In genomic region chr6:86439119-86439496, GRCm38 (mm10) we compare ENCODE assay signal across 8 mouse cellular contexts. TPM values are rescaled to one million over a fixed set of nuclear protein-coding genes. Genes with fewer than 3 reads are reported as not detected.
A peak's percentile ranks its signal among the peaks of the same experiment; 100 is the strongest.
DNase-seq lines count a peak whose midpoint lies in the region; ATAC-seq and TF ChIP-seq lines count a peak whose summit lies in the region.

No protein-coding gene starts in this region.

- WGBS in embryonic facial prominence, embryonic 10.5 days = 5% methylated on average over 13 of the region's 13 CpGs
- WGBS in hindbrain, embryonic 16.5 days = 5% methylated on average over 13 of the region's 13 CpGs
- 5% methylated on average over 13 of the region's 13 CpGs for WGBS in midbrain, postnatal 0 days

- peak overlapping the region; percentile 98 for H3K27ac ChIP-seq in left cerebral cortex, adult 2 months
- H3K27ac ChIP-seq in embryonic facial prominence, embryonic 10.5 days (replicated peaks) = peak overlapping the region; percentile 95
- peak overlapping the region; percentile 90 for H3K27ac ChIP-seq in hindbrain, embryonic 16.5 days (ENCODE audit: low read depth, low read length)
- H3K27ac ChIP-seq in midbrain, postnatal 0 days (ENCODE audit: low read depth, low read length) = peak overlapping the region; percentile 73

- no peaks in the 10 kb centered on the region for H3K27me3 ChIP-seq in embryonic facial prominence, embryonic 10.5 days (replicated peaks; ENCODE audit: low read depth, poor library complexity, severe bottlenecking)
- H3K27me3 ChIP-seq in hindbrain, embryonic 16.5 days (replicated peaks; ENCODE audit: control insufficient read depth, insufficient read depth, low read length) = no peaks in the 10 kb centered on the region
- no peaks in the 10 kb centered on the region for H3K27me3 ChIP-seq in midbrain, postnatal 0 days (ENCODE audit: insufficient read depth, low read length)

- H3K9ac ChIP-seq in hindbrain, embryonic 16.5 days (ENCODE audit: low read depth, low read length) = peak overlapping the region; percentile 87
- peak overlapping the region; percentile 83 for H3K9ac ChIP-seq in midbrain, postnatal 0 days (replicated peaks; ENCODE audit: low read length, poor library complexity, severe bottlenecking)

- peak overlapping the region; percentile 65 for H3K4me3 ChIP-seq in left cerebral cortex, adult 2 months
- peak overlapping the region; percentile 91 for H3K4me3 ChIP-seq in embryonic facial prominence, embryonic 10.5 days
- H3K4me3 ChIP-seq in hindbrain, embryonic 16.5 days (ENCODE audit: low read length) = peak overlapping the region; percentile 89
- H3K4me3 ChIP-seq in midbrain, postnatal 0 days (ENCODE audit: low read depth, low read length) = peak overlapping the region; percentile 75

- ATAC-seq in hindbrain, embryonic 16.5 days = no peak; the same call in 1 of the 2 replicates
- ATAC-seq in midbrain, postnatal 0 days (ENCODE audit: low FRiP score) = no peak; the same call in 1 of the 2 replicates

- peaks cover 51% of the 10 kb centered on the region for H3K36me3 ChIP-seq in embryonic facial prominence, embryonic 10.5 days (replicated peaks)
- H3K36me3 ChIP-seq in hindbrain, embryonic 16.5 days (ENCODE audit: control insufficient read depth, insufficient read depth, low read length) = peaks cover 14% of the 10 kb centered on the region
- H3K36me3 ChIP-seq in midbrain, postnatal 0 days (ENCODE audit: insufficient read depth, low read length) = peaks cover 23% of the 10 kb centered on the region

- TF ChIP-seq CTCF in left cerebral cortex, adult 2 months (IDR thresholded peaks at IDR 0.05) = no peak
- TF ChIP-seq CTCF in midbrain, postnatal 0 days (IDR thresholded peaks at IDR 0.05) = no peak

- peaks cover 7% of the 10 kb centered on the region for H3K4me1 ChIP-seq in embryonic facial prominence, embryonic 10.5 days
- H3K4me1 ChIP-seq in hindbrain, embryonic 16.5 days (ENCODE audit: control insufficient read depth, insufficient read depth, low read depth, low read length) = peaks cover 13% of the 10 kb centered on the region
- H3K4me1 ChIP-seq in midbrain, postnatal 0 days (ENCODE audit: insufficient read depth, low read length) = no peaks in the 10 kb centered on the region

- no peak for DNase-seq in left cerebral cortex, adult 2 months (ENCODE audit: extremely low spot score in 1 of 2, low spot score in 2 of 2)
- DNase-seq in left cerebral cortex, postnatal 25 days (ENCODE audit: low spot score in 2 of 2) = no peak
- no peak for DNase-seq in embryonic facial prominence, embryonic 10.5 days (ENCODE audit: low spot score)
- DNase-seq in midbrain, postnatal 0 days (ENCODE audit: low spot score) = peak; percentile 12
- DNase-seq in retina, embryonic 14.5 days (ENCODE audit: low spot score) = no peak
- no peak for DNase-seq in cerebellum, postnatal 25 days
- DNase-seq in T-cell, adult 2 months (ENCODE audit: low spot score) = no peak

- no peaks in the 10 kb centered on the region for H3K9me3 ChIP-seq in embryonic facial prominence, embryonic 10.5 days
- H3K9me3 ChIP-seq in hindbrain, embryonic 16.5 days (ENCODE audit: control insufficient read depth, low read length) = no peaks in the 10 kb centered on the region
- no peaks in the 10 kb centered on the region for H3K9me3 ChIP-seq in midbrain, postnatal 0 days (ENCODE audit: low read length)

- intact Hi-C loops in left cerebral cortex, adult 2 months (cut with DNase I) = loop anchor here (5.0 kb wide), 1 partner anchor 233 kb away; no protein-coding TSS in a partner anchor
- intact Hi-C loops in left cerebral cortex, postnatal 25 days (cut with DNase I) = no loop called here

- H3K4me2 ChIP-seq in hindbrain, embryonic 16.5 days (ENCODE audit: low read length) = peak overlapping the region; percentile 89
- peak overlapping the region; percentile 65 for H3K4me2 ChIP-seq in midbrain, postnatal 0 days (ENCODE audit: low read depth, low read length, poor library complexity, severe bottlenecking)

RNA-seq across cellular contexts. Expression of gene C87436, which starts 0.9 kb away (rescaled TPM):
- total RNA-seq in left cerebral cortex, adult 2 months (2021) = 10 to 100 TPM; 19.3 to 24.7 TPM
- total RNA-seq in left cerebral cortex, postnatal 25 days (2021) = 10 to 100 TPM; 19.2 to 19.5 TPM
- 22.6 and 25.1 TPM in 2 replicates for polyA plus RNA-seq in embryonic facial prominence, embryonic 10.5 days (2016; fragmentation: Nextera tagmentation; extraction: Ambion mirVana)
- polyA plus RNA-seq in hindbrain, embryonic 16.5 days (2015; fragmentation: Nextera tagmentation; extraction: Ambion mirVana) = 21.4 and 22.9 TPM in 2 replicates
- total RNA-seq in midbrain, postnatal 0 days (2014; rRNA removed) = 13.9 and 20.1 TPM in 2 replicates
- polyA plus RNA-seq in midbrain, postnatal 0 days (2015; fragmentation: Nextera tagmentation; extraction: Ambion mirVana) = 16.3 and 19.9 TPM in 2 replicates

RNA-seq across cellular contexts. Expression of gene Gm44790, which starts 12.7 kb away (rescaled TPM):
- not detected for total RNA-seq in left cerebral cortex, adult 2 months (2021)
- total RNA-seq in left cerebral cortex, postnatal 25 days (2021) = not detected
- 0.69 and 2.5 TPM in 2 replicates for polyA plus RNA-seq in embryonic facial prominence, embryonic 10.5 days (2016; fragmentation: Nextera tagmentation; extraction: Ambion mirVana)
- not detected in 2 replicates for polyA plus RNA-seq in hindbrain, embryonic 16.5 days (2015; fragmentation: Nextera tagmentation; extraction: Ambion mirVana)
- 1.4 and 6.0 TPM in 2 replicates for total RNA-seq in midbrain, postnatal 0 days (2014; rRNA removed)
- polyA plus RNA-seq in midbrain, postnatal 0 days (2015; fragmentation: Nextera tagmentation; extraction: Ambion mirVana) = 1.4 and 1.8 TPM in 2 replicates

RNA-seq across cellular contexts. Expression of gene Tia1, which starts 35.1 kb away (rescaled TPM):
- total RNA-seq in left cerebral cortex, adult 2 months (2021) = 100 to 1,000 TPM; 117 to 119 TPM
- total RNA-seq in left cerebral cortex, postnatal 25 days (2021) = 100 to 1,000 TPM; 107 to 116 TPM
- 214 and 222 TPM in 2 replicates for polyA plus RNA-seq in embryonic facial prominence, embryonic 10.5 days (2016; fragmentation: Nextera tagmentation; extraction: Ambion mirVana)
- polyA plus RNA-seq in hindbrain, embryonic 16.5 days (2015; fragmentation: Nextera tagmentation; extraction: Ambion mirVana) = 232 and 270 TPM in 2 replicates
- total RNA-seq in midbrain, postnatal 0 days (2014; rRNA removed) = 137 and 210 TPM in 2 replicates
- 195 and 212 TPM in 2 replicates for polyA plus RNA-seq in midbrain, postnatal 0 days (2015; fragmentation: Nextera tagmentation; extraction: Ambion mirVana)

RNA-seq across cellular contexts. Expression of gene Pcyox1, which starts 42.2 kb away (rescaled TPM):
- total RNA-seq in left cerebral cortex, adult 2 months (2021) = 100 to 1,000 TPM; 105 to 115 TPM
- 100 to 1,000 TPM in 1 of 2 experiments, 10 to 100 TPM in 1; 95.3 to 104 TPM for total RNA-seq in left cerebral cortex, postnatal 25 days (2021)
- 68.2 and 73.0 TPM in 2 replicates for polyA plus RNA-seq in embryonic facial prominence, embryonic 10.5 days (2016; fragmentation: Nextera tagmentation; extraction: Ambion mirVana)
- 88.4 and 92.7 TPM in 2 replicates for polyA plus RNA-seq in hindbrain, embryonic 16.5 days (2015; fragmentation: Nextera tagmentation; extraction: Ambion mirVana)
- total RNA-seq in midbrain, postnatal 0 days (2014; rRNA removed) = 95.4 and 97.8 TPM in 2 replicates
- polyA plus RNA-seq in midbrain, postnatal 0 days (2015; fragmentation: Nextera tagmentation; extraction: Ambion mirVana) = 102 and 108 TPM in 2 replicates
